Mouse (Mus musculus) left cerebral cortex, postnatal 25 days (tissue): Measurements from ENCODE around the gene Mrpl49. TPM values are rescaled to one million over a fixed set of nuclear protein-coding genes. Genes with fewer than 3 reads are reported as not detected.

Experiments
- DNase-seq, 2 experiments: peaks; one replicate each; pipeline ENCODE4 v3.0.0; 2022; ENCODE audit warnings: low spot score in 2 of 2, mixed read lengths in 1 of 2
- intact Hi-C: fragments of 180-260 bp; cut with DNase I; formaldehyde crosslinking; loops from one replicate; pipeline ENCODE4 v1.15.1; 2025
- total RNA-seq, 2 experiments: library from RNA; stranded (reverse); gene quantifications; 2 replicates each; pipeline ENCODE4 v1.2.3; 2021

Mrpl49 gene
- total RNA-seq, 2 experiments from 2014 or later: 45.1 to 47.0 TPM

GRCm38 (mm10) chr19:6068951-6069350, 11.4 kb upstream of the Mrpl49 start:
- intact Hi-C loops: loop anchor here (5.0 kb wide), 1 partner anchor 48 kb away; the partner anchor contains the start of gene Sac3d1
- no peak for DNase-seq

- intact Hi-C loops: loop anchor here (5.0 kb wide), 1 partner anchor 49 kb away; the partner anchor contains the start of gene Sac3d1
- peak; percentile 82 to 91 for DNase-seq
Measured at GRCm38 (mm10) chr19:6067724-6068415, 10.3 kb upstream of the Mrpl49 start, which contains the start of gene Tm7sf2. Gene Tm7sf2 (minus strand): TSS chr19:6068373.

GRCm38 (mm10) chr19:6067011-6067723, 9.6 kb upstream of the Mrpl49 start:
- intact Hi-C loops: loop anchor here (5.0 kb wide), 1 partner anchor 50 kb away; the partner anchor contains the start of gene Sac3d1
- peak; percentile 83 to 87 for DNase-seq

- intact Hi-C loops: loop anchor here (5.0 kb wide), 1 partner anchor 51 kb away; the partner anchor contains the start of gene Sac3d1
- no peak for DNase-seq
Measured at GRCm38 (mm10) chr19:6066571-6066970, 9.0 kb upstream of the Mrpl49 start.

GRCm38 (mm10) chr19:6063081-6063480, 5.5 kb upstream of the Mrpl49 start:
- no peak for DNase-seq
- intact Hi-C loops: loop anchor here (5.0 kb wide), 1 partner anchor 274 kb away; no protein-coding TSS in a partner anchor

GRCm38 (mm10) chr19:6062418-6062817, 4.8 kb upstream of the Mrpl49 start:
- DNase-seq: no peak
- intact Hi-C loops: loop anchor here (5.0 kb wide), 1 partner anchor 275 kb away; no protein-coding TSS in a partner anchor

- intact Hi-C loops: loop anchor here (5.0 kb wide), 1 partner anchor 276 kb away; no protein-coding TSS in a partner anchor
Measured at GRCm38 (mm10) chr19:6061641-6062302, 4.2 kb upstream of the Mrpl49 start.

GRCm38 (mm10) chr19:6061021-6061533, 3.5 kb upstream of the Mrpl49 start, which contains the start of gene Znhit2:
Gene Znhit2 (plus strand): TSS chr19:6061192.
- DNase-seq: peak; percentile 95 to 98
- intact Hi-C loops: loop anchor here (5.0 kb wide), 1 partner anchor 276 kb away; no protein-coding TSS in a partner anchor

More at GRCm38 (mm10) chr19:6061641-6062302, 4.2 kb upstream of the Mrpl49 start:
- DNase-seq: peak; percentile 44 to 53

GRCm38 (mm10) chr19:6058966-6059365, 1.4 kb upstream of the Mrpl49 start:
- no peak for DNase-seq
- intact Hi-C loops: no loop called here

- intact Hi-C loops: no loop called here
Measured at GRCm38 (mm10) chr19:6058513-6058912, 928 bp upstream of the Mrpl49 start.

GRCm38 (mm10) chr19:6056696-6057095, 889 bp downstream of the Mrpl49 start:
- intact Hi-C loops: loop anchor here (1.0 to 2.0 kb wide), 2 partner anchors 9 to 28 kb away; partner anchors contain the start of genes Cdca5 and Zfpl1
- DNase-seq: no peak

More at GRCm38 (mm10) chr19:6058513-6058912, 928 bp upstream of the Mrpl49 start:
- no peak for DNase-seq

- no peak for DNase-seq
- intact Hi-C loops: no loop called here
Measured at GRCm38 (mm10) chr19:6054296-6054695, 3.3 kb downstream of the Mrpl49 start.

- DNase-seq: no peak
- intact Hi-C loops: no loop called here
Measured at GRCm38 (mm10) chr19:6052516-6052915, 5.1 kb downstream of the Mrpl49 start.

- no peak for DNase-seq
- intact Hi-C loops: no loop called here
Measured at GRCm38 (mm10) chr19:6048681-6049410, 8.7 kb downstream of the Mrpl49 start.

- DNase-seq: no peak
- intact Hi-C loops: loop anchor here (1.0 to 2.0 kb wide), 2 partner anchors 9 to 83 kb away; partner anchors contain the start of genes Fau, Mrpl49 and Pola2
Measured at GRCm38 (mm10) chr19:6047899-6048166, 9.8 kb downstream of the Mrpl49 start.

- no peak for DNase-seq
- intact Hi-C loops: loop anchor here (1.0 to 2.0 kb wide), 2 partner anchors 10 to 83 kb away; partner anchors contain the start of genes Fau, Mrpl49 and Pola2
Measured at GRCm38 (mm10) chr19:6047154-6047898, 10.3 kb downstream of the Mrpl49 start.

- intact Hi-C loops: loop anchor here (1.0 to 2.0 kb wide), 2 partner anchors 11 to 82 kb away; partner anchors contain the start of genes Fau, Mrpl49 and Pola2
- DNase-seq: peak; percentile 90 to 98
Measured at GRCm38 (mm10) chr19:6046294-6047153, 11.1 kb downstream of the Mrpl49 start, which contains the start of gene Syvn1. Gene Syvn1 (plus strand): TSS chr19:6046576.
